Mouse (Mus musculus) forebrain, embryonic 14.5 days (tissue): ENCODE measurements around the gene Slc6a6. TPM values are rescaled to one million over a fixed set of nuclear protein-coding genes. Genes with fewer than 3 reads are reported as not detected.

Experiments used
- ATAC-seq: fragments of 200-750 bp; cut with Nextera tagmentation; 2 replicates; pipeline ENCODE4 v1.8.0; 2017; ENCODE audit warnings: mild to moderate bottlenecking, moderate library complexity
- DNase-seq: peaks from one replicate; pipeline ENCODE4 v3.0.0-alpha.2; 2015; ENCODE audit warnings: low spot score
- H3K27ac ChIP-seq: fragments of 300-500 bp; sonication (generic); 2 replicates; pipeline ENCODE4 v1.5.1; 2014; ENCODE audit warnings: low read depth, mild to moderate bottlenecking, control low read depth, low read length, moderate library complexity
- H3K27me3 ChIP-seq: fragments of 300-500 bp; sonication (generic); replicated peaks from 2 replicates; pipeline ENCODE4 v1.6.1; 2014; ENCODE audit warnings: low read length, control low read depth, mixed read lengths; ENCODE audit not compliant: control insufficient read depth, insufficient read depth
- H3K36me3 ChIP-seq: fragments of 300-500 bp; sonication (generic); 2 replicates; pipeline ENCODE4 v1.6.1; 2014; ENCODE audit warnings: low read length, control low read depth; ENCODE audit not compliant: control insufficient read depth, insufficient read depth
- H3K4me1 ChIP-seq: fragments of 300-500 bp; sonication (generic); 2 replicates; pipeline ENCODE4 v1.6.1; 2014; ENCODE audit warnings: antibody characterized with exemption, low read length, control low read depth; ENCODE audit not compliant: control insufficient read depth, insufficient read depth
- H3K4me2 ChIP-seq: fragments of 300-500 bp; sonication (generic); 2 replicates; pipeline ENCODE4 v1.6.1; 2014; ENCODE audit warnings: mild to moderate bottlenecking, control low read depth, low read length
- H3K4me3 ChIP-seq: fragments of 300-500 bp; sonication (generic); 2 replicates; pipeline ENCODE4 v1.5.1; 2014; ENCODE audit warnings: low read depth, low read length, control low read depth
- H3K9ac ChIP-seq: fragments of 300-500 bp; sonication (generic); 2 replicates; pipeline ENCODE4 v1.6.1; 2014; ENCODE audit warnings: mild to moderate bottlenecking, low read length, control low read depth, moderate library complexity
- H3K9me3 ChIP-seq: fragments of 300-500 bp; sonication (generic); replicated peaks from 2 replicates; pipeline ENCODE4 v1.6.1; 2016; ENCODE audit warnings: low read length, control low read depth, mixed read lengths; ENCODE audit not compliant: control insufficient read depth
- WGBS: fragments of 180-500 bp; shearing (Covaris S2); extraction: QIAGEN DNeasy Blood & Tissue Kit; methylation state at CpG from one replicate; pipeline ENCODE4 v1.1.7; 2014; 5-methylcytosine and 5-hydroxymethylcytosine counted together
- polyA plus RNA-seq: library from polyadenylated mRNA; unstranded; fragments of >200 nt; fragmentation: Nextera tagmentation; extraction: Ambion mirVana; gene quantifications from 2 replicates; pipeline ENCODE4 v1.2.1, GENCODE M21; 2014

The Slc6a6 gene
- polyA plus RNA-seq, 1 experiment from 2014 or later = 45.6 TPM

DNA sequence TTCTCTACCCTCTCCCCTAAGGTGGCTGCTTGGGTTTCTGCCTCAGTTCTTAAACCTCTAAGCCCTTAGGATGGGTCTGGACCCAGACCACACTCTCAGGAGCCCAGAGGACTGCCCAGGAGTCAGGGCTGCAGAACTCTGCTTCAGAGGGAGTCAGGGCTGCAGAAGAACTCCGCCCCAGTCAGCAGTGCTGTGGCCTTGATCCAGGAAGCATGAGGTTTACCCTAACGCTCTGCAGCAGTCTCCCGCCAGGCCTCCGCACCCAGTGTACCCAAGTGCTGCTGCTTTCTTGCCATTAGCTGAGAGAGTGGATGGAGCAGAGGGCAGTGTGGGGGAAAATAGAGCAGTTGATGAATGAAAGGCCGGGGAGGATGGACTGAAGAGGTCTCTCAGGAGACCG is 124.2 kb downstream of the Slc6a6 start:
- no peaks in the 10 kb centered on the region; the same call in 1 of the 2 replicates for H3K27me3 ChIP-seq
- DNase-seq (no peak), ATAC-seq (no peak)
- no peak overlapping the region for H3K4me3 ChIP-seq
- H3K36me3 ChIP-seq = no peaks in the 10 kb centered on the region
- 56% methylated on average over 6 of the region's 6 CpGs for WGBS
- no peak overlapping the region for H3K4me2 ChIP-seq
- no peak overlapping the region for H3K27ac ChIP-seq
- no peaks in the 10 kb centered on the region for H3K9me3 ChIP-seq
- H3K9ac ChIP-seq = no peak overlapping the region
- no peaks in the 10 kb centered on the region for H3K4me1 ChIP-seq

Other genes starting within 250 kb of the Slc6a6 start
- 30.3 and 34.8 TPM in 2 replicates for gene Chchd4, start 210.5 kb upstream of the Slc6a6 start, polyA plus RNA-seq
- 55.5 and 63.0 TPM in 2 replicates for gene Tmem43, start 210.3 kb upstream of the Slc6a6 start, polyA plus RNA-seq
- 17.5 and 19.7 TPM in 2 replicates for gene Xpc, start 168.2 kb upstream of the Slc6a6 start, polyA plus RNA-seq
- gene Lsm3, start 168.1 kb upstream of the Slc6a6 start, polyA plus RNA-seq = 200 and 264 TPM in 2 replicates
- gene Grip2, start 143.2 kb downstream of the Slc6a6 start, polyA plus RNA-seq = 2.6 and 5.1 TPM in 2 replicates
- 38.9 and 43.8 TPM in 2 replicates for gene Ccdc174, start 194.0 kb downstream of the Slc6a6 start, polyA plus RNA-seq
- 0.61 and 0.70 TPM in 2 replicates for gene 4930590J08Rik, start 218.8 kb downstream of the Slc6a6 start, polyA plus RNA-seq